Mouse (Mus musculus) NIH3T3 (cell line): Measurements from ENCODE around the gene Dna2.
"Not testable (repeated sequence)": the region's sequence is repeated elsewhere in the genome, so short reads cannot be mapped to it uniquely, and the experiment has no call there.

Source experiments
- DNase-seq: peaks from one replicate; pipeline ENCODE4 v3.0.0-alpha.2; 2012; ENCODE audit warnings: low read depth

Dna2 gene

DNA sequence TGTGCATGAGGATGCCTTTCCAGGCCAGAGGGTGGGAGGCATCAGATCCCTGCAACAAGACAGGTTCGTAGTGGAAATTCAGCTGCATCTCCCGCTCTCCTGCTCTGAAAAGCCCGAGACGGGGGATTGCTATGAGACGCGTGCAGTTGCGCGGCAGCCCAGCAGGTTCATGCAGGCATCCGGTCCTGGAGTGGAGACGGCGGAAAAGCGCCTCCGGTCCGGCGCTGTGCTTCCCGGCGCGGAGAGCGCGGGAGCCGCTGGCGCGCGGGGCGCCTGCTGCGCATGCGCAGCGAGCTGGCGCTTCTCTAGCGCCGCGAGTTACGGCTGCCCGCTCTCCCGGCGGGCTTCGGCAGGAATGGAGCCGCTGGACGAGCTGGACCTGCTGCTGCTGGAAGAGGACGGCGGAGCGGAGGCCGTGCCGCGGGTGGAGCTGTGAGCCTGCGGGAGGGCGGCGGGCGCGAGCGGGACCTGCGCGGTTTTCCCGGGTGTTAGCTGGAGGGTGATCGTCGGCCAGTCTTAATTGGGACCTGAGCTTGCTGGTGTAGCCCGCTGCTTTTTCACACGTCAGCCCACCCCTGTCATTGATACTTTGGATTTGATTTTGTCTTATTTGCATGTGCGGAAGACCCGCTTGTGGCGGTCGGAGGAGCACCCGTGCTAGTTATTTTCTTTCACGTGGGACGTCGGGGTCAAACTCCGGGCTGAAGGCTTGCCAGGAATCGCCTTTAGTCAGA lies at the start of gene Dna2:
TSS of gene Dna2 (plus strand) at position 289 of the 734 bp plus-strand sequence.
- DNase-seq, result peak; percentile 94

DNA sequence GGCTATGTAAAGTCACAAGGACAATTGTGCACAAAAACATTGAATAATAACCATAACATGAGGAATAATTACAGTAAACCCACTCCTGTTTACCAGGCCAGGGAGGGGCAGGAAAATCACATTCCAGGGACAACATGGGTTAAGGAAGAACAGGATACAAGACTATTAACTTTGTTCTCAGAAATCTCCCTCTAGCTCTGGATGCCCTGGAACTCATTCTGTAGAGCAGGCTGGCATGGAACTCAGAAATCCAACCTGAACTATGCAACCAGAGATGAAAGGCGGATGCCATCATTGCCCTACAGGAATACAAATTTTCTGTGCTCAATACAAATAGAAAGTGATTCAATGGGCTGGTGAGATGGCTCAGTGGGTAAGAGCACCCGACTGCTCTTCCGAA lies 49.4 kb upstream of the Dna2 start:
- no peak for DNase-seq

DNA sequence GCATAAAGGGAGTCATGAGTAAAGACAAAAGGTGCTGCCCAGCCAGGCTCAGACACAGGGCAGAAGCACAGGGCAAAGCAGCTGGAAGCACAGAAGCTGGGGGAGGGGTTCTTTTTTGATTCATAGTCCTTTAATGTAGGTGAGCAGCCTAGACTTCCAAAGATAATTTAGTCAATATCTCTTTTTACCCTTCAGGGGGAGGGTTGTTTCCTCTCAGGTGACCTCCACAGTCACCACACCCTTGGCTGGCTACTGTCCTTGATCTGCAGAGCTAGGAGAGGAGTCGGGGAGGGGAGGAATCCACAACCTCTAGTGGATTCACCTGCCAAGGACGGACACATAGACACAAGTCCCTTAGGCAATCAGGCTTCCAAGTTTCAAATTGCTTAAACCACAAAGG lies 48.8 kb upstream of the Dna2 start:
- no peak for DNase-seq

DNA sequence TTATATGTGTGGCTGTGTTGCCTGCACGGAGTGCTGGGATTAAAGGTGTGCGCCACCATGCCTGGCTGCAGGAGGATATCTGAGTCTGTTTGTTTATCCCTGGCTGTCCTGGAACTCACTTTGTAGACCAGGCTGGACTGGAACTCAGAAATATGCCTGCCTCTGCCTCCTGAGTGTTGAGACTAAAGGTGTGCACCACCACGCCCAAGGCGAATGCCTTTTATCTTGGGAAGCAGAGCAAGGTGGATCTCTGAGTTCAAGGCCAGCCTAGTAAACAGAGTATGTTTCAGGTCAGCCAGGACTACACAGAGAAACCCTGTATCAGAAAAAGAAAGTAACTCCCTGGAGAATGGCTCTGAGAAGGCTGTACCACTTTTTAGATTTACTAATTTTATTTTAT lies 46.7 kb upstream of the Dna2 start:
- DNase-seq, result no peak

DNA sequence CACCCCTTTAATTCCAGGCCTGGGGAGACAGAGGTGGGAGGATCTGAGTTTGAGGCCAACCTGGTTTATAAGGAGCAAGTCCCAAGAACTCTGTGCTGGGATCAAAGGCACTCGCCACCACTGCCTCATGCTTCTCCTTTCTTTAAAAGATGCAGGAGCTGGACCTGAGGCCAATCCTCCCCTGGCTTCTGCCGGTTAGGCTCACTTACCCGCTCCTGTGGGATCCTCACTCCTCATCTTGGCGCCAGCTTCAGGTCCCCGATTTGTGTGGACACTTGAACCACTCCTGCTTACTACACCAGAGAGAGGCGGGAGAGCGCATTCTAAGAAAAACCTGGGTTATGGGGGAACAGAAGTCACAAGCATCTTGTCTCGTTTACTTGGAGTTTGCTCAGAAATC lies 45.0 kb upstream of the Dna2 start:
- DNase-seq, result no peak

DNA sequence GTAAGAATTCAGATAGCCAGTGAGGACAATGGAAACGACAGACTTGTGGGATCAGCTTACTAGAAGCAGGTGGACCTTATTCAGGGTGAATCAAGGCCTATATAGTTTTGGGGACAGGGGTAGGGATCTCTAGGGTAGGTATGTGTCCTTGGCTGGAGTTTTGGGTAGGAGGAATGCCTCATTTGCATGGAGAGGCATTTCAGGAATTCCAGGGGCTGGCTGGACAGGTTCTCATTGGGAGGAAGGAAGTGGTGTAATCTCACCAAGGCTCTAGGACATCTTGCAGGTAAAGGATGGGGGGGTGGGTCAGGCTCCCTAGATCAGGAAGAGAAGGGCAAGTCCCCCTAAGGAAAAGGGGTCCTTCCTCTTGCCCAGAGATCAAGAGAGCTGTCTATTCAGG lies 44.0 kb upstream of the Dna2 start:
- DNase-seq, result no peak

DNA sequence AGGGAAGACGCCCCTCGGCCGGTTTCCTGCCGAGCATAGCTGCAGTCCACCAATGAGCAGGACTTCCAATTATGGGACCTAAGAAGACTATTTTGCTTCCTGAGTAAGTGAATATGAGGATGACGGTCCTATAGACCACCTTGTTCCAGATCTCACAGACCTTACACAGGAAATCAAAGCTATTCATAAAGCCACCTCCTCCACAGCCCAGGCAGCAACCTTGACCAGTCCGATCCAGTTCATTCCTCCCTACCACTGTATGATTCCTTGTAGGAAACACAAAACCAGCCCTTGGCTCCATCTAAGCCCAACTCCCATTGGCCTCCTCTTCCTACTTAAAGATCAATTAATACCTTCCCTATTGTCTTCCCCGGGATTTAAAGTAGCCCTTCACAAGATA lies 40.5 kb upstream of the Dna2 start:
- DNase-seq, result no peak

DNA sequence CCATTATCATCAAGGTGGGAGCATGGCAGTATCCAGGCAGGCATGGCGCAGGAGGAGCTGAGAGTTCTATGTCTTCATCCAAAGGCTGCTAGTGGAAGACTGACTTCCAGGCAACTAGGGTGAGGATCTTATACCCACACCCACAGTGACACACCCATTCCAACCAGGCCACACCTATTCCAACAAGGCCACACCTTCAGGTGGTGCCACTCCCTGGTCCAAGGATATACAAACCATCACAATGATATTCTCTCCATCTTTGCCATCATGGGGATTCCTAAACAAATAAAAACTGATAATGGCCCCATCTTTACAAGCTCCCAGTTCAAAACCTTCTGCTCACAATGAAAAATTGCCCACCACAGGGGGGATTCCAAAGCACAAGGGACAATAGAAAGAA lies 37.9 kb upstream of the Dna2 start, which contains the start of gene Tet1:
TSS of gene Tet1 (minus strand) at position 101 of the 400 bp plus-strand sequence.
- not testable (repeated sequence) for DNase-seq

DNA sequence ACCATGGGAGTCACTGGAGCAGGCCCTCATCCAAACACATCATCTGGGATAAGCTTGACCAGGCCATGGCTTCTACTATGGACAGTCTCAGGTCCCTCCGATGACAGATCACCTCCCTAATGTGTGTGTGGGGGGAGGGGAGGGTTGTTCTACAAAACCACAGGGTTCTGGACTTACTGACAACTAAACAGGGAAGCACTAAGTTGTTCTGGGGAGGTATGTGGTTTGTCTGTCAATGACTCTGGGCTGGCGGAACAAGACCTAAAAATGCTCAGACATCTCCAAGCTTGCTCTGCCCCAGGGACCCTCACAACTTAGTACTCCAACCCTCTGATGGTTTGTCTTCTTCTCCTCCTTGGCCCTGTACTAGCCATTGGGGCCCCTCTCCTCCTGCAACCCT lies 35.7 kb upstream of the Dna2 start:
- DNase-seq, result no peak

DNA sequence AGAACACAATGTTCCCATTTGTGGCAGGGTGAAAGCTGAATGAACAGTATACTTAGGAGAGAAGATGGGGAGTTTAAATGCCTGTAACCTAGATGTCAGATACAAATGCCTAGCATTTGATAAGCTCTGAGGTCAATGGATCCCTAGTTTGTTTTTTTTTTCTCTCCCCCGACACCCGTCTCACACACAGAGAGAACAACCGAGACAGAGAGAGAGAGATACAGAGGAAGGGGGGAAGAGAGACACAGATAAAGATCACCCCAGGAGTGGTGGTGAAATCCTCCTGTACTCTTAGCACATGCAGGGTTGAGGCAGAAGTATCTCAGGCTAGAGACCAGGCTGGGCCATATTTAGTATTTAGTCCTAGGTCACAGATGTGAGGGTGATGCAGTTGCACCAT lies 27.8 kb upstream of the Dna2 start:
- no peak for DNase-seq

DNA sequence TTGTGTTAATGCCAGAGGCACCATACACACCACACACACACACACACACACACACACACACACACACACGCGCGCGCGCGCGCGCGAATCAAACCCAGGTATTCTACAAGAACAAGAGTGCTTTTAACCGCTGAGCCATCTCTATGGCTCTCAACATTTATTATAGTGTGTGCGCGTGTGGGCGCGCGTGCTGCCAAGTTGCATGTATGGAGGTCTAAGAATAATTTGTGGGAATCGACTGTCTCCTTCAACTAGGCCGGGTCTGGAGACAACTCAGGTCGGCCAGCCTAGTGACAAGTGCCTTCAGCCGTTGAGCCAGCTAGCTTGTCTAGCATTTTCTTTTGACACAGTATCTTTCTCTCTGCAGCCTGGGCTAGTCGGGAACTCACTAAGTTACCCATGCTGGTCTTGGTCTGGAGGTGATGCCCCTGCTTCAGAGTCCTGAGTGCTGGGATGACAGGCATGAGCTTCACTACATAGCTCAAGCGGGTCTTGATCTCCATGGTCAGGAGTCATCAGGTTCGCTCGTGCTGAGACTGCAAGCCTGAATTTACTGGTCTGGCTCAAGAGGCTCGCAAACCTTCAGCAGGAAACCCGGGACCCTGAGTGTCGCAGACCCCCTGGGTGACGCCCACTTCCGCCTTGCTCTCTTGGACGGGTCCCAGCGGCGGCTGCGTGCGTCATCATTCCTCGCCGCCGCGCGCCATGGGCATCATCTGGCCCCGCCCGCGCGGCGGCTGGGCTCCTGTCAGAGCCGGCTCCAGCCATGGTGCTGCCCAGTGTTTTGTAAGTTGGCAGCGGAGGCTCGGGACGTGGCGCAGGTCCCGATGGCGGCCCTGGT lies 26.7 kb upstream of the Dna2 start, which contains the start of gene Slc25a16:
TSS of gene Slc25a16 (plus strand) at position 709 of the 841 bp plus-strand sequence.
- DNase-seq, result peak; percentile 98

DNA sequence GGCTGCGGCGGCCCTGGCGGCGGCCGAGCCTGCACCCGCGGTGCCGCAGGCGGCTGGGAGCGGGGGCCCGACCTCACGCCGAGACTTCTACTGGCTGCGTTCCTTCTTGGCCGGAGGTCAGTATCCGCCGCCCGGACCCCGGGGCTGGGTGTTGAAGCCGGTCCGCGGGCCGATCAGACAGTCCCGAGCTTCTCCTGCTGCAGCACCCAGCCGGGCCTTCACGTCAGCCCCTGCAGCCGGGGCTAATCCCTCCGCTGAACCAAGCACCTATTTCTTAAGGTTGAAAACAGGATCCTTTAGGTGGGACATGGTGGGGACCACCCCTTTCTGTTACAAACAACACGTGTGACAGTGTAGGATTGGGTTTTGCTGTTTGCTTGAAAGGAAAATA lies 26.1 kb upstream of the Dna2 start:
- DNase-seq, result no peak

DNA sequence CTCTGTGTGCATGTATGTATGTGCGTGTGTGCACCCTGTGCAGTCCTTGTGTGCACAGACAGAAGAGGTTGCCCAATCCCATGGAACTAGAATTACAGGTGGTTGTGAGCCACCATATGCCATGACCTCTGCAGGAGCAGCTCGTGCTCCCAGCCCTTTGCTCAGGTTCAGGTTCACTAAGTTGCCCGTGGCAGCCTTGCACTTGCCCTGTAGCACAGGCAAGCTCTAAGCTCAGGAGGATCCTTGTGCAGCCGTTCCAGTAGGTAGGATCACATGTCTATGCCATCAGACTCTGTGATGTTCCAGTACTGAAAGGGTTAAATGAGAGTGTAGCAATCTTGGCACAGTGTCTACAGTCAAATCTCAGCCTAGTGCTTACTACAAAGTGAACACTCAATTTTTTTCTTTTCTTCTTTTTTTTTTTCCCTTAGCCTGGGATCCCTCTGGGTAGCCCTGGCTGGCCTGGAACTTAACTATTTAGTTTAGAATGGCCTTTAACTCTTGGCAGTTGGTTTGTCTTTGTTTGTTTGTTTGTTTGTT lies 22.7 kb upstream of the Dna2 start:
- DNase-seq, result peak; percentile 41

DNA sequence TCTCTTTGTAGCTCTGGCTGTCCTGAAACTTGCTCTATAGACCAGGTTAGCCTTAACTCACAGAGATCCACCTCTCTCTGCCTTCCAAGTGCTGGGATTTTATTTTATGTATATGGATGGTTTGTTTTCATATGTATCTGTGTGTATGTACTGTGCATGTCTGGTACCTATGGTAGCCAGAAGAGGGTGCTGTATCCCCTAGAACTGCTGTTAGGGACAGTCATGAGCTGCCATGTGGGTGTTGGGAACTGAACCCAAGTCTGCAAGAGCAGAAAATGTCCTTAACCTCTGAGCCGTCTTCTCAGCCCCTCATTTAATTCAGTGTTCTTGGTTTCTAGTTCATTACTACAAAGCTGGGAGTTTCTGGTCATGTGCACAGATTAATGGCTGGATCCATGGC lies 14.4 kb upstream of the Dna2 start:
- no peak for DNase-seq

DNA sequence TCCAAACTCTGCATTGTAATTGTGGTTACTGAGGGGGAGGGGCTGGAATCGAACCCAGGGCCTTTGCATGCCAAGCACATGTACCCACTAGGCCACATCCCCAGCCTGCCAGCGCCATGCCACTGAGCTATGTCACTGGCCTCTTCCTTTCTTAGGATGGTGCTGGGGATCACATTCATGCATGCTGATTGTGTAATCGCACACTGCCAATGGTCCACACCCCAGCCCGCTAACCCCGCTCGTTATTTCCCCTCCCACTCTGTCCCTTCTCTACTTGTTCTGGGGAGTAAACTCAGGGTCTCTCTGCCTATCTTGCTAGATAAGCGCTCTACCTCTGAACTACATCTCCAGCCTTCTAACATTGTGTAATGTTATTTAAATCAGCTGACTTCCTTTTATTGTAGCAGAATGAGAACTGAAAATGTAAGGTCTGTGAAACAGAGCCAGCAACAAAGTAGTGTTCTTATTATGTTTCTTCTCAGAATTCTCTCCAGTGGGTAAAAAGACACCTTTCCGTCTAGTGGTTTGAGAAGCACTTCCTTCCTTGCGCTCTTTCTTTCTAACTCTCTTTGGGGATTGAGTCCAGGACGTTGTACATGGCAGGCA lies 1.7 kb upstream of the Dna2 start:
- DNase-seq, result no peak

DNA sequence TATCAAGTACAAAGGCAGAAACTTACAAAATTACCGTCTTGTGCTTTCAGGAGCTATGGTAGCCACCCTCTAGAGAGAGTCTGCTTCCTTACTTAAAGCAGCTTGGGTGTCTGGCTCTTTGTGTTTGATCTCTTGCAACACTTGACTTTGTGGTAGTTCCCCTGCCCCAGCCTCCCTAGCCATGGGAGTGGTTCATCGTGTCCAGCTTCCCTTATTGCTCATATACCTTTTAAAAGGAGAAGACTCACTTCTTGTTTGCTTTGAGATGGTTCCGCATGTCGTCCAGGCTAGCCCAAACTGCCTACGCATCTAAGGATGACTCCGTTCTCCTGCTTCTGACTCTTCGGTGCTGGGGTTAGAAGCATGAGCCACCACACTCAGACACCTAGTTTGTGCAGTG lies 1.7 kb downstream of the Dna2 start:
- DNase-seq, result no peak

DNA sequence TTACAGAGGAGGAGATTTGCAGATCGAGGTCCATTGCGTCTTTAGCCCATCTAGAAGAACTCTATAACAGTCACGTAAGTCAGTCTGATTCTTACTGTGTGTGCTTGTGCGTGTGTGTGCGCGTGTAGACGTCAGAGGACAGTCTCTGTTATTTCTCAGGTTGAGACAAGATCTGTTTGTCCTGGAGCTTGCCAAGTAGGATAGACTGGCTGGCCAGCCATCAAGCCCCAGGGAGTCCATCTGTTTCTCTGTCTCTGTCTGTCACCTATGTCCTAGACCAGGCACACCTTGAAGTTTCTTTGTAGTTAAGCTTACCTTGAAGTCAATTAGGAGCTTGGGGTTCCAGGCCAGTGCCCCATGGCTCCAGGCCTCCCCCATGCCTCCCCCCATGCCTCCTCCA lies 17.1 kb downstream of the Dna2 start:
- no peak for DNase-seq

DNA sequence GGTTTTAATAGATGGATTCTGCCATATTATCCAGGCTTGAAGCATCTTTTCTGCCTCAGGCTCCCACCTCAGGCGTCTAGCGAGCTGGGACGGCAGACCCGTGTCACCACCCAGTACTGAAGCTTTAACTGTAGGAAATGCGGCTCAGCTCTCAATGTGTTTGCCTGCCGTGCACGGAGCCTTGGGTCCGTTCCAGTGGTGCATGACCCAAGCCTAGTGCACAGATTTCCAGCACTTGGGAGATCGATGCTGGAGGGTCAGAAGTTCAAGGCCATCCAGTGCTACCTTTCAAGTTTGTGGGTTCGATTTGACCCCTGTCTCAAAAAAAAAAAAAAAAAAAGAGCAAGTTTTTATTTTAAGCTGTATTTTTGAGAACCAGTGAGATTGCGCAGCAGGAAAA lies 19.0 kb downstream of the Dna2 start:
- DNase-seq, result no peak

DNA sequence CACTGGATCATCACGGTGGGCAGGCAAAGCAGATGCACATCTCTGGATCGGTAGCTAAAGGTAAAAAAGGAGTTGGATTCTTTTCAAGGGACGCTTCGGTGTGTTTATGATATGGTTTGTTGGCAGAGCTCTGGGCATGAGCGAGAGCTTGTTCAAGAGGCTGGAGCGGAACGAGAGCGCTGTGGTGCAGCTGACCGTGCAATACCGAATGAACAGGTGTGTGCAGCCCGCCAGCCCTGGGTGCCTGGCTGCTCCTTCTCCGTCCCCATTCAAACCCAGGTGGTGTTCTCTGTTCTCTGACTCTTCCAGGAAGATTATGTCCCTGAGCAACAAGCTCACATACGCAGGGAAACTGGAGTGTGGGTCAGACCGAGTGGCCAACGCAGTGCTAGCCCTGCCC lies 19.5 kb downstream of the Dna2 start:
- DNase-seq, result no peak

DNA sequence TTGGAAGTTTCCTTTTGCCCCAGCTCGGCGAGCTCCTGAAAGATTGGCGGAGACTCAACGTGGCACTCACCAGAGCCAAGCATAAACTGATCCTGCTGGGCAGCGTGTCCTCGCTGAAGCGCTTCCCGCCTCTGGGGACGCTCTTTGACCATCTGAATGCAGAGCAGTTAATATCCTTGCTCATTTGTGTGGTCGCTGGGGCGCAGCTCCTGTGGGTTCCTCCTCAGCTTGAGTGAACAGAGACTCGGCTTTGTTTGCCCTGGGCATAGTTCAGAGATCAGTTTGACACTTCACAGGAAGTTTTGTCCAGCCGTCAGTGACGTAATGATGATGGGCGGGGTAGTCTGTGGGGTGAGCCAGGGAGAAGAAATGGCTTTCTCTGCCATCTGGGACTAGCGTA lies 25.0 kb downstream of the Dna2 start:
- DNase-seq, result no peak

DNA sequence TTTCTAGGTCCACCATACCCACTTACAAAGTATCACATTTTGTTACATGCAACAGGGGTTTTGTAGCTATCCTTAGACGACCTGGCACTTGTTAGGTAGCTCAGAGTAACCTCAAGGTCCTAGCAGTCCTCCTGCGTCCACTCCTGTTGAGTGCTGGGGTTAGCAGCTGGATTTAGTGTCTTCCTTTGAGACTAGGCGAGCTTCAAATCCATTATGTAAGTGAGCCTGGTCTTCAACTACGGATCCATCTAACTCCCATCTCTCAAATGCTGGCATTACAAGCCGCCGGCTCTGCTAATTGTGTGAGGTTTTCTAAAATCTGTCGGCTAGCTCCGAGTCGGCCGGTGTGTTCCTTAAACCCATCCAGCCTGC lies 32.8 kb downstream of the Dna2 start:
- no peak for DNase-seq

DNA sequence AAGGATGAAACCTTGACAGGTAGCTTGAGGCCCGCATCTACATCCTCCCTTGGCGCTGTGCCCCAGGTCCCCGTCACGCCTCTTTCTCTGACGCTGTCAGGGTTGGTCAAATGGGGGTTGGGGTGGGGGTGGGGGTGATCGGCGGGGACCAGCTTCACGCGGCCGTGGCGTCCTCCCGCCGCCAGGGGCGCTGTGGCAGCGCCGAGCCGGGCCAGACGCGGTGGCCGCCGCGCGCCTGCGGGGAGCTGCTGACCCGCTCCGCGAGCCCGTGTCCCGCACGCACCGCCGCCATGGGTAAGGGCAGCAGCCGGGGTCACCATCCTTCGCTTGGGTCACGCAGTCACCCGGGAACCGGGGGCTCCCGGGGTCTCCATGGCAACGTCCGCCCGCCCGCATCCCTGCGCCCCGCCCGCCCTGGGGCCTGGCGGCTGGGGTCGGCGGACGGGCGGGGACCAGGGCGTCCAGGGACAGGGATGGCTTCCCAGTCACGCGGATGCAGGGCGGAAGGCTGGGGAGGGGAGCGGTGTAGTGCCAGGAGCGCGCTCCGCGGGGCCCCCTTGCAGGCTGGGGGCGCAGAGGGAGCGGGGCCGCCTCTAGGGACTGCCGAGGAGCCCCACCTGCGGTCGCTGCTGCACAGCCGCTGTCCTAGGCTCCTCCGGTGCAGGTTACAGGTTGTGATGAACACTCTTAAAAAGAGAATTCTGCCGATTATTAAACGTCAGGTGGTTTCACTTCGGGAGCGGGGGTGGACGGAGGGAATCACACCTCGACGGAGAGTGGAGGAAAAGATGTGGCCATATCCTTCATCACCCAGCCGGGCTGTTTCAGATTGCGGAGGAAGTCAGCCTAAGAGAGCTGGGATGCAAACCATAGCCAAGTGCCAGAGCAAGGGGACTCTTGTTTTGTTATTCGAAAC lies 33.5 kb downstream of the Dna2 start, which contains the start of gene Rufy2:
TSS of gene Rufy2 (plus strand) at position 185 of the 916 bp plus-strand sequence.
- peak; percentile 93 for DNase-seq
